Mouse (Mus musculus): ENCODE data around the gene Olfr913. TPM values are rescaled to one million over a fixed set of nuclear protein-coding genes. Genes with fewer than 3 reads are reported as not detected.

Gene Olfr913
- total RNA-seq (2021), result not detected
- long read RNA-seq, experiment 1, result 0 reads
- long read RNA-seq, experiment 2, result 0 reads

GRCm38 (mm10) chr9:38592459-38592858 is at the start of gene Olfr913:
Gene Olfr913 (plus strand): TSS chr9:38592759.
- no peak for DNase-seq (ENCODE audit: low spot score)

- DNase-seq (ENCODE audit: low spot score), result no peak
Measured at GRCm38 (mm10) chr9:38579878-38580277, 12.7 kb upstream of the Olfr913 start, which contains the start of gene Olfr912. Gene Olfr912 (plus strand): TSS chr9:38580178.

DNA sequence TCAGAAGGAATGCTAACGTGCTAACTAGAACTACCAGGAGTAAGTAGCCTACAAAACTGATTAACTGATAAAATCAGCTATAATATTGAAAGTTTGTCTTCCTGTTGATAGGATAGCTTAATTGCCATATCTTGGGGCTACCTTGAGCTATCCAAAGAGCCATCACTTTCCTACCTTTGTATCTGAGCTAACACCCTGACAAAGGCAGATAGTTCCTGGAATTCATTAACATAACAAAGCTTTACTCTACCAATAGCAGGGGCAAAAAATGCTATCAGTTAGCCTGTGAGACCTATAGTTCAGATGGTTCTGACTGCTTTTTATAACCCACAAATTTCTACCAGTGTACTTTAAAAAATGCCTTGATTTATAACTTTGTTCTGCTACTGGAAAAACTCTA is 1.5 kb upstream of the Olfr913 start:
- no peak for DNase-seq (ENCODE audit: low spot score)

- DNase-seq (ENCODE audit: low spot score), result no peak
Measured at GRCm38 (mm10) chr9:38604802-38605201, 12.2 kb downstream of the Olfr913 start, which contains the start of gene Olfr914. Gene Olfr914 (plus strand): TSS chr9:38605102.

- DNase-seq (ENCODE audit: low spot score), result no peak
Measured at GRCm38 (mm10) chr9:38632406-38632805, 39.8 kb downstream of the Olfr913 start.

Other genes starting within 250 kb of the Olfr913 start
- gene Olfr898, start 244.3 kb upstream of the Olfr913 start, total RNA-seq (2021), result not detected
- gene Olfr250, start 225.9 kb upstream of the Olfr913 start, total RNA-seq (2021), result not detected
- gene Olfr251, start 215.7 kb upstream of the Olfr913 start, total RNA-seq (2021), result not detected
- not detected for gene Olfr147, start 191.1 kb upstream of the Olfr913 start, total RNA-seq (2021)
- not detected for gene Olfr901, start 163.3 kb upstream of the Olfr913 start, total RNA-seq (2021)
- not detected for gene Olfr902, start 145.1 kb upstream of the Olfr913 start, total RNA-seq (2021)
- gene Olfr904, start 129.6 kb upstream of the Olfr913 start, total RNA-seq (2021), result not detected
- not detected for gene Olfr905, start 121.7 kb upstream of the Olfr913 start, total RNA-seq (2021)
- not detected for gene Olfr906, start 105.7 kb upstream of the Olfr913 start, total RNA-seq (2021)
- not detected for gene Olfr907, start 97.0 kb upstream of the Olfr913 start, total RNA-seq (2021)
- gene Olfr911-ps1, start 71.2 kb upstream of the Olfr913 start, total RNA-seq (2021), result not detected
- gene Olfr910, start 54.9 kb upstream of the Olfr913 start, total RNA-seq (2021), result not detected
- gene Olfr912, start 12.6 kb upstream of the Olfr913 start, total RNA-seq (2021), result not detected
- gene Olfr914, start 12.3 kb downstream of the Olfr913 start, total RNA-seq (2021), result not detected
- gene Olfr916, start 67.1 kb downstream of the Olfr913 start, total RNA-seq (2021), result not detected
- gene Olfr917, start 73.1 kb downstream of the Olfr913 start, total RNA-seq (2021), result not detected
- gene Olfr918, start 81.8 kb downstream of the Olfr913 start, total RNA-seq (2021), result not detected
- not detected for gene Olfr919, start 110.9 kb downstream of the Olfr913 start, total RNA-seq (2021)
- 10 to 100 TPM; 12.9 to 14.9 TPM for gene Vwa5a, start 125.5 kb downstream of the Olfr913 start, total RNA-seq (2021)
- under 1 TPM; 0.05 to 0.07 TPM for gene Olfr920, start 159.5 kb downstream of the Olfr913 start, total RNA-seq (2021)
- not detected for gene Olfr921, start 180.3 kb downstream of the Olfr913 start, total RNA-seq (2021)
- gene Olfr922, start 221.9 kb downstream of the Olfr913 start, total RNA-seq (2021), result not detected
- gene Olfr923, start 233.8 kb downstream of the Olfr913 start, total RNA-seq (2021), result not detected

All from gastrocnemius, adult 18-20 months (tissue).